Mouse (Mus musculus): ENCODE results near the gene Gm29776.

Gene Gm29776

DNA sequence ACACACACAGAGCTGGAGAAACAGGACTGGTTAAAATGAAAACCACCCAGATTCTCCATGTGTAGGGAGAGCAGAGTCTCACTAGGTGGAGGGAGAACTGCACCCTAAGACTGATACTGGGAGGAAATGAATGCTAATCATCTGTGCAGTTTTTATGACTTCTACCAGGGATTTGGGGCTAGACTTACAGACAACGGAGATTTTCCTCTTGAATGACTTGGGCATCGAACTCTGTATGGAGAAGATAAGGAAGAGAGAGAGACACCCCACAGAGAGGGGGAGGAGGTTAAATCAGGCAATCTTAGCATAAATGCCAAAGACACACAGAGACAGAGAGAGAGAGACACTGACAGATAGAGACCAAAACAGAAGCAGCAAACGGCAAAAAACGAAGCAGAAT lies 50.7 kb downstream of the Gm29776 start:
- no peak for DNase-seq

DNA sequence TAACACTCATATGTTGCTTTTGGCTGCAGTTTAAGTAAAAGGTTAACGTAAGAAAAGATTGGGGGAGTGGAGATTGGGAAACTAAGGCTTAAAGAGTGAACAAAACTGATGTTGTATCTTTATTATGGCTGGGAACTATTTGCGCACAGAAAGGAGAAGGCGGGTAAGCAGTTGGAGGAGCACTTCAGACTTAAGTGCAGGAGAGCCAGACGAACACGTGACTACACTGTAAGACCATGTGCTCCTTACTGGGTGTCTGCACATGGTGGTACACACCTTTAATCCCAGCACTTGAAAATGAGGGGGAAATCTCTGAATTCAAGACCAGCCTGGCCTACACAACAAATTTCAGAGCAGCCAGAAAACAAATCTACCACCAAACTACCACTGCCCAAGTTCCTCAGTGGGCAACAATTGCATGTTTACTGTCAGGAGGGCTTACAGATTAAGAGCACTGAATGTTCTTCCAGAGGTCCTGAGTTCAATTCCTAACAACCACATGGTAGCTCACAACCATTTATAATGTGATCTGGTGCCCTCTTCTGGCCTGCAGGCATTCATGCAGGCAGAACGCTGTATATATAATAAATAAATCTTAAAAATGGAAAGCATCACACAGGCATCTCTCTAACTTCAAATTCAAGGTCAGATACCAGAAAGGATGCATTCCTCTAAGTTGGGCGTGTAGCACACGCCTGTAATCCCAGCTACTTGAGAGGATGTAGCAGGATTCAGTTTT lies 51.6 kb downstream of the Gm29776 start:
- no peak for DNase-seq

DNA sequence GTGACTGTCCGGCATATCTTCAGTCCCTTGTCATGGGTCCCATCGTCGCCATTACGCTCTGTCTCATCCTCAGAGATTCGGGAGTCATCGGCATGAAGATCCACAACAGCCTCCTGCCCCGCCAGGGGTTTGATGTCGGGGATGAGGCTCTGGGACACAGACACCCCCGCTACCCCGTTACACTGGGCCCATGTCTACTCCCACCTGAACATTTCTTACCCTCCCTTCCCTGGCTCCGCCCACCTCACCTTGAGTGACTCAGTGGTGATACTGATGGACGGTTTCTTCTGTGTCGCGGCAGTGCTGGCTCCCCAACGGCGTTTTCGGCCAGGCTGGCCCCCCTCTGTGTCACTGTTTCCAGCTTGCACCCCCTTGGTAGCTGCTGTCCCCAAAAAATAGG lies 52.2 kb downstream of the Gm29776 start:
- no peak for DNase-seq

DNA sequence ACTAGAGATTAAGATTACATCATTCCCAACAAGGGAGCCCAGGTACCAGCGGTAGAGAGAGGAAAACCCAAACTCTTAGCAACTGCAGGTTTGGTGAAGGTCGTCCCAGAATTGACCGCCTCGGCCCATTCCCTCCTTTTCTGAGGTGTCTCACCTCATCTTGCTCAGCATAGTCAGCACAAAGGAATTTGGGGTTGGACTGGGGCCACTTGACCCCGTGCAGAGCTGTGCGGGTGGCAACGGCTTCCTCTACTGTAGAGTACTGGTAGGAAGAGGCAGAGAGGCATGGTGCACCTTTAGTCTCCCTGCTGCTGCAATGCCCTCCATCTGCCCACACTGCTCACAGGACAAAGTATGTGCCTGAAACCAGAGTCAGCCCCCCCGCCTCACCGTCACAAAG lies 54.3 kb downstream of the Gm29776 start:
- DNase-seq: no peak

DNA sequence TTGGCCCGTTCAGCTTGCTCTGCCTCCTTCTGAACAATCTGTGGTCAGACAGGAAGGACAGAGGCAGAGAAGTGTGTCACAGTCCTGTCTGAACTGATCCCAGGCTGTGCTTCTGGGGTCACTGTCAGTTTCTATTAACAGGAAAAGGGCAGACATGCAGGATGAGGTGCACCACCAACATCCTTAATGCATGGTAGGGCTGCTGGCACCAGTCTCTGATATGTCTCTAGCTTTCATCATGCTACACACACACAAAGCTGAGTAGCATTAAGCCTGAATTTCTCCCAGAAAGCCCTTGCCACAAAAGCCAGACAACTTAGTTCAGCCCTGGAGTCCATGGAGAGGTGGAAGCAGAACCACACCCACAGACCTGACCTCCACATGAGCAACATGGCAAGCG lies 55.6 kb downstream of the Gm29776 start:
- DNase-seq: no peak
